ENCODE assay signal across 14 mouse cellular contexts in the genomic region with DNA sequence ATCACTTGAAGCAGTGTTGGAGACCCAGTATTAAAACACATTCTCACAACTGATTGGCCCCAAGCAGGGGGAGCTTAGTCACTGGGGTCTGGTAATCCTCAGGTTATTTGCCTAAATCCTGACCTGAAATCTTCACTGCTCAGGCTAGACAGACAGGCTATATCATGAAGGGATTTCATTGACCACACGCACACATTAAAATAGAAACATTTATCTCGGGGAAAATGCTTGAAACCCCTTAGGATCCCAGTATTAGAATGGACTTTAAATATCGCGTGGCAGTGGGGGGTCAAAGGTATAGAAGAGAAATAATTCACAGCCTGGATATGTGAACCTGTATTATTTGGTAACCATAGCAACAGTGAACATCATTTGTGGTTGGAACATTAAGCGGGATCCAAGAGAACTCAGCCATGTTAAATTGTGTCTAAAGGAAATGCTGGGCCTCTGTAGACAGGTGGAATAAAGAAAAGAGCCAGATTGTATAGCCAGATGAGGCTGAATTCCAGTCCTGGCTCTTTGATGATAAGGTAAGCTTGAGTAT. TPM values are rescaled to one million over a fixed set of nuclear protein-coding genes. Genes with fewer than 3 reads are reported as not detected.
DNase-seq lines count a peak whose midpoint lies in the region; ATAC-seq and TF ChIP-seq lines count a peak whose summit lies in the region.
"Had no signal": no experiment of that assay in that cellular context is flagged by ENCODE, and none has a peak within 500 bp of the region (broad histone marks: within the 10 kb centered on the region; RNA-seq: fewer than 3 reads in every experiment).

No protein-coding gene starts in this region.

- no peaks in the 10 kb centered on the region for H3K9me3 ChIP-seq in heart, embryonic 12.5 days (replicated peaks)
- H3K9me3 ChIP-seq in forebrain, postnatal 0 days (ENCODE audit: low read length): no peaks in the 10 kb centered on the region
- no peaks in the 10 kb centered on the region for H3K9me3 ChIP-seq in neural tube, embryonic 12.5 days

- peak overlapping the region; percentile 71; the same call in 1 of the 2 replicates for H3K4me2 ChIP-seq in heart, embryonic 12.5 days
- H3K4me2 ChIP-seq in forebrain, postnatal 0 days (ENCODE audit: low read depth): peak overlapping the region; percentile 61
- H3K4me2 ChIP-seq in neural tube, embryonic 12.5 days (replicated peaks): peak overlapping the region; percentile 54

- no peak overlapping the region for H3K9ac ChIP-seq in heart, embryonic 12.5 days
- no peak overlapping the region for H3K9ac ChIP-seq in forebrain, postnatal 0 days
- no peak overlapping the region for H3K9ac ChIP-seq in neural tube, embryonic 12.5 days

- intact Hi-C loops in heart, postnatal 25 days (cut with DNase I): no loop called here

- no peak overlapping the region for H3K27ac ChIP-seq in heart, embryonic 12.5 days (ENCODE audit: poor library complexity, severe bottlenecking)
- no peak overlapping the region for H3K27ac ChIP-seq in forebrain, postnatal 0 days (ENCODE audit: low read depth, low read length)
- no peak overlapping the region for H3K27ac ChIP-seq in neural tube, embryonic 12.5 days

- DNase-seq in heart, postnatal 25 days (ENCODE audit: low spot score): no peak
- peak; percentile 83 for DNase-seq in CD4-positive, CD25-positive, alpha-beta regulatory T cell, adult 2 months (ENCODE audit: low read depth, low spot score)
- DNase-seq in forebrain, postnatal 0 days: no peak
- no peak for DNase-seq in kidney, postnatal 25 days
- no peak for DNase-seq in cerebellum, postnatal 36 days
- no peak for DNase-seq in right cerebral cortex, postnatal 4 days
- DNase-seq: cerebellum, postnatal 25 days; kidney, postnatal 10 days; spleen, adult 18-20 months had no signal

- no peak for ATAC-seq in heart, embryonic 12.5 days (ENCODE audit: insufficient number of reproducible peaks, low FRiP score)
- ATAC-seq in forebrain, postnatal 0 days: peak; percentile 72
- peak; percentile 27; the same call in 1 of the 2 replicates for ATAC-seq in neural tube, embryonic 12.5 days (ENCODE audit: low FRiP score, low read depth)
- ATAC-seq: lung, postnatal 0 days had no signal

- WGBS in heart, embryonic 12.5 days: 84% methylated on average over 5 of the region's 5 CpGs
- 37% methylated on average over 5 of the region's 5 CpGs for WGBS in forebrain, postnatal 0 days
- WGBS in neural tube, embryonic 12.5 days: 60% methylated on average over 5 of the region's 5 CpGs

- H3K4me3 ChIP-seq in heart, embryonic 12.5 days: no peak overlapping the region
- H3K4me3 ChIP-seq in forebrain, postnatal 0 days (ENCODE audit: low read depth, low read length): no peak overlapping the region; the same call in 1 of the 2 replicates
- no peak overlapping the region for H3K4me3 ChIP-seq in neural tube, embryonic 12.5 days

- H3K27me3 ChIP-seq in heart, embryonic 12.5 days (replicated peaks): peaks cover 32% of the 10 kb centered on the region
- H3K27me3 ChIP-seq in forebrain, postnatal 0 days (ENCODE audit: insufficient read depth, low read length): no peaks in the 10 kb centered on the region
- no peaks in the 10 kb centered on the region for H3K27me3 ChIP-seq in neural tube, embryonic 12.5 days (replicated peaks)

- no peaks in the 10 kb centered on the region for H3K36me3 ChIP-seq in heart, embryonic 12.5 days
- no peaks in the 10 kb centered on the region for H3K36me3 ChIP-seq in forebrain, postnatal 0 days (ENCODE audit: insufficient read depth)
- no peaks in the 10 kb centered on the region for H3K36me3 ChIP-seq in neural tube, embryonic 12.5 days

- peaks cover 4% of the 10 kb centered on the region; the same call in 1 of the 2 replicates for H3K4me1 ChIP-seq in heart, embryonic 12.5 days (replicated peaks)
- H3K4me1 ChIP-seq in forebrain, postnatal 0 days (ENCODE audit: insufficient read depth): peaks cover 4% of the 10 kb centered on the region; the same call in 1 of the 2 replicates
- H3K4me1 ChIP-seq in neural tube, embryonic 12.5 days: 0 out of 2 replicates have a peak, but pooled peaks cover 10% of the 10 kb centered on the region

- no peak for TF ChIP-seq CTCF in forebrain, postnatal 0 days (IDR thresholded peaks at IDR 0.05; ENCODE audit: low read depth)

RNA-seq across cellular contexts. Expression of gene Prss2, which starts 22.9 kb away (rescaled TPM):
- not detected in 2 replicates for polyA plus RNA-seq in heart, embryonic 12.5 days (2016; fragmentation: Nextera tagmentation; extraction: Ambion mirVana)
- not detected for total RNA-seq in heart, postnatal 25 days (2021)
- not detected in 2 replicates for total RNA-seq in forebrain, postnatal 0 days (2014; rRNA removed)
- polyA plus RNA-seq in forebrain, postnatal 0 days (2015; fragmentation: Nextera tagmentation; extraction: Ambion mirVana): not detected in 2 replicates
- polyA plus RNA-seq in neural tube, embryonic 12.5 days (2016; fragmentation: Nextera tagmentation; extraction: Ambion mirVana): not detected in 2 replicates
- total RNA-seq: neutrophil, adult 5-6 weeks had no signal
- polyA plus RNA-seq: limb, embryonic 11.5 days; lung, postnatal 0 days had no signal
